Mouse (Mus musculus) hindbrain, embryonic 15.5 days (tissue): ENCODE results near the gene 9330161L09Rik. TPM values are rescaled to one million over a fixed set of nuclear protein-coding genes. Genes with fewer than 3 reads are reported as not detected.
"Not testable (repeated sequence)": the region's sequence is repeated elsewhere in the genome, so short reads cannot be mapped to it uniquely, and the experiment has no call there.

Experiments
- ATAC-seq: fragments of 200-750 bp; cut with Nextera tagmentation; 2 replicates; pipeline ENCODE4 v1.8.0; 2017; ENCODE audit warnings: low read depth, moderate number of reproducible peaks, moderate TSS enrichment; ENCODE audit not compliant: low FRiP score
- H3K27ac ChIP-seq: fragments of 300-500 bp; sonication (generic); replicated peaks from 2 replicates; pipeline ENCODE4 v1.5.1; 2015; ENCODE audit warnings: mild to moderate bottlenecking, inconsistent platforms
- H3K27me3 ChIP-seq: fragments of 300-500 bp; sonication (generic); 2 replicates; pipeline ENCODE4 v1.6.1; 2015; ENCODE audit warnings: control low read depth, inconsistent platforms
- H3K36me3 ChIP-seq: fragments of 300-500 bp; sonication (generic); 2 replicates; pipeline ENCODE4 v1.6.1; 2015; ENCODE audit warnings: control low read depth, inconsistent platforms
- H3K4me1 ChIP-seq: fragments of 300-500 bp; sonication (generic); replicated peaks from 2 replicates; pipeline ENCODE4 v1.6.1; 2015; ENCODE audit warnings: control low read depth, inconsistent platforms
- H3K4me2 ChIP-seq: fragments of 300-500 bp; sonication (generic); 2 replicates; pipeline ENCODE4 v1.6.1; 2015; ENCODE audit warnings: moderate library complexity, mild to moderate bottlenecking, inconsistent platforms
- H3K4me3 ChIP-seq: fragments of 300-500 bp; sonication (generic); 2 replicates; pipeline ENCODE4 v1.5.1; 2015; ENCODE audit warnings: mild to moderate bottlenecking, inconsistent platforms
- H3K9ac ChIP-seq: fragments of 300-500 bp; sonication (generic); 2 replicates; pipeline ENCODE4 v1.6.1; 2015; ENCODE audit warnings: inconsistent platforms
- H3K9me3 ChIP-seq: fragments of 300-500 bp; sonication (generic); 2 replicates; pipeline ENCODE4 v1.6.1; 2016; ENCODE audit warnings: control low read depth, inconsistent platforms
- WGBS: fragments of 180-500 bp; shearing (Covaris S2); methylation state at CpG from one replicate; pipeline ENCODE4 v1.1.7; 2015; 5-methylcytosine and 5-hydroxymethylcytosine counted together
- polyA plus RNA-seq: library from polyadenylated mRNA; unstranded; fragments of >200 nt; fragmentation: Nextera tagmentation; extraction: Ambion mirVana; gene quantifications from 2 replicates; pipeline ENCODE4 v1.2.1, GENCODE M21; 2015

Gene 9330161L09Rik
- polyA plus RNA-seq, result 0.97 and 1.3 TPM in 2 replicates

- WGBS, result over 99% methylated on average over 4 of the region's 4 CpGs
- no peaks in the 10 kb centered on the region for H3K4me1 ChIP-seq
- no peaks in the 10 kb centered on the region for H3K27me3 ChIP-seq
- H3K4me3 ChIP-seq, result no peak within 1 kb of the TSS
- ATAC-seq, result no peak
- H3K4me2 ChIP-seq, result no peak within 1 kb of the TSS
- H3K9ac ChIP-seq, result no peak within 1 kb of the TSS
- H3K9me3 ChIP-seq, result no peaks in the 10 kb centered on the region
- peaks cover 73% of the 10 kb centered on the region for H3K36me3 ChIP-seq
- H3K27ac ChIP-seq, result no peak within 1 kb of the TSS
Observed at GRCm38 (mm10) chr12:103407720-103408119, at the start of gene 9330161L09Rik. 9330161L09Rik (minus strand) TSS chr12:103407820.

GRCm38 (mm10) chr12:103457140-103457539 is 49.5 kb upstream of the 9330161L09Rik start, which contains the start of gene Ifi27l2b:
Ifi27l2b (minus strand) TSS chr12:103457223.
- WGBS, result 77% methylated on average over 3 of the region's 3 CpGs
- no peak for ATAC-seq
- H3K4me1 ChIP-seq, result no peaks in the 10 kb centered on the region

GRCm38 (mm10) chr12:103456727-103457126 is 49.1 kb upstream of the 9330161L09Rik start:
- H3K4me2 ChIP-seq, H3K27ac ChIP-seq, H3K9me3 ChIP-seq, H3K4me1 ChIP-seq, H3K27me3 ChIP-seq, H3K36me3 ChIP-seq, H3K4me3 ChIP-seq, ATAC-seq, H3K9ac ChIP-seq: not testable (repeated sequence)
- no CpG with 5 or more reads among the region's 1 CpGs for WGBS

More at GRCm38 (mm10) chr12:103457140-103457539, 49.5 kb upstream of the 9330161L09Rik start, which contains the start of gene Ifi27l2b:
- Histone ChIP-seq H3K27ac (no peak within 1 kb of the TSS), H3K4me2 (no peak within 1 kb of the TSS), H3K9ac (no peak within 1 kb of the TSS), H3K4me3 (no peak within 1 kb of the TSS), H3K36me3 (no peaks in the 10 kb centered on the region), H3K9me3 (no peaks in the 10 kb centered on the region), H3K27me3 (no peaks in the 10 kb centered on the region)

DNA sequence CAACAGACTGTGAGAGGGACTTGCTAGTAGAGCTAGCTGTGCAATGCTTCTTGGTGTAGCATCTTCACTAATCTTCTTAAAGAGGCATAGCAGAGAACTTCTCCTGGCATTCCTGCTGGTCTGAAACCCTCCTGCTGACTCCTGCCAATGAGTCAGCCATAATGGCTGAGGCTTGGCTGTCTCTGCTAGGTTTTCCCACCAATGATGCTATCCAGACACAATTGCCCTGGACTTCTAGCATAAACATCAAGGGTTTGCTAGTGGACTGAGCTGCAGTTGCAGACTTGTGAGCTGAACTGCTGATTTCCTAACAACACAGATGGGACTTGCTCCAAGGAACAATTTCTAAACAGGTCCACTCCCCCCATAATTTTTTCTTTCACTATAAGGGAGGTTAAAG is 45.7 kb upstream of the 9330161L09Rik start:
- H3K27ac ChIP-seq, result no peak overlapping the region
- no peaks in the 10 kb centered on the region for H3K9me3 ChIP-seq
- ATAC-seq, result no peak
- H3K36me3 ChIP-seq, result no peaks in the 10 kb centered on the region
- no peaks in the 10 kb centered on the region for H3K27me3 ChIP-seq
- H3K9ac ChIP-seq, result no peak overlapping the region
- no peak overlapping the region for H3K4me3 ChIP-seq
- H3K4me1 ChIP-seq, result no peaks in the 10 kb centered on the region
- H3K4me2 ChIP-seq, result no peak overlapping the region

DNA sequence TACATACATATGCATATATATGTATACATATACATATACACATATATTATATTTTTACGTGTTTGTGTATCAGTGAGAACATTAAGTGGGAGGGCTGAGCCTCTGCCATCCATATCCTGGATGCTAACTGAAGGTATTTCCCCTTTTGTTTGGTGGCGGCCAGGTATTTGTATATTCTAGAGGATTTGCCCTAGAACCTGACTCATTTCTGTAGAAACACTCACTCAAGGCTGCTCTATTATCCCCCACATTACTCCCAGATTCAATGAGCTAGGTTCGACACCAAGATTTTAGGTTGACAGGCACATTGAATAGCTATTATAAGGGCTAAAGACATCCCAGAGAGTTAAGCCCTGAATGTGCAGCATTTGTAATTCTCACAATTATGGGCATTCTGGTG is 37.4 kb upstream of the 9330161L09Rik start:
- no peaks in the 10 kb centered on the region for H3K4me1 ChIP-seq
- no peak for ATAC-seq
- H3K9ac ChIP-seq, result no peak overlapping the region
- H3K4me3 ChIP-seq, result no peak overlapping the region
- H3K4me2 ChIP-seq, result no peak overlapping the region
- WGBS, result 85% methylated on average over 3 of the region's 3 CpGs
- no peak overlapping the region for H3K27ac ChIP-seq
- H3K27me3 ChIP-seq, result no peaks in the 10 kb centered on the region
- no peaks in the 10 kb centered on the region for H3K9me3 ChIP-seq
- H3K36me3 ChIP-seq, result no peaks in the 10 kb centered on the region

- not testable (repeated sequence) for H3K27ac ChIP-seq, H3K9me3 ChIP-seq, H3K4me1 ChIP-seq, H3K4me2 ChIP-seq, H3K27me3 ChIP-seq, H3K4me3 ChIP-seq, H3K9ac ChIP-seq, H3K36me3 ChIP-seq, ATAC-seq
- 54% methylated on average over 4 of the region's 7 CpGs for WGBS
Observed at GRCm38 (mm10) chr12:103444261-103444660, 36.6 kb upstream of the 9330161L09Rik start.

GRCm38 (mm10) chr12:103443524-103443923 is 35.9 kb upstream of the 9330161L09Rik start, which contains the start of gene Ifi27l2a:
Ifi27l2a (minus strand) TSS chr12:103443680.
- ATAC-seq, result no peak
- Histone ChIP-seq H3K27ac (no peak within 1 kb of the TSS), H3K27me3 (no peaks in the 10 kb centered on the region), H3K36me3 (no peaks in the 10 kb centered on the region), H3K9ac (no peak within 1 kb of the TSS), H3K4me3 (no peak within 1 kb of the TSS), H3K4me1 (no peaks in the 10 kb centered on the region), H3K9me3 (no peaks in the 10 kb centered on the region), H3K4me2 (no peak within 1 kb of the TSS)
- 60% methylated on average over 3 of the region's 3 CpGs for WGBS

- no peak for ATAC-seq
- Histone ChIP-seq H3K27me3 (no peaks in the 10 kb centered on the region), H3K36me3 (no peaks in the 10 kb centered on the region), H3K4me2 (no peak overlapping the region), H3K9me3 (no peaks in the 10 kb centered on the region), H3K27ac (no peak overlapping the region), H3K9ac (no peak overlapping the region), H3K4me1 (no peaks in the 10 kb centered on the region), H3K4me3 (no peak overlapping the region)
- WGBS, result 90% methylated on average over 1 of the region's 1 CpGs
Observed at GRCm38 (mm10) chr12:103437601-103438000, 30.0 kb upstream of the 9330161L09Rik start.

GRCm38 (mm10) chr12:103434861-103435260 is 27.2 kb upstream of the 9330161L09Rik start:
- no peak for ATAC-seq
- Histone ChIP-seq H3K4me3 (no peak overlapping the region), H3K4me2 (no peak overlapping the region), H3K9ac (no peak overlapping the region), H3K27me3 (no peaks in the 10 kb centered on the region), H3K36me3 (no peaks in the 10 kb centered on the region), H3K4me1 (no peaks in the 10 kb centered on the region), H3K27ac (no peak overlapping the region), H3K9me3 (no peaks in the 10 kb centered on the region)

DNA sequence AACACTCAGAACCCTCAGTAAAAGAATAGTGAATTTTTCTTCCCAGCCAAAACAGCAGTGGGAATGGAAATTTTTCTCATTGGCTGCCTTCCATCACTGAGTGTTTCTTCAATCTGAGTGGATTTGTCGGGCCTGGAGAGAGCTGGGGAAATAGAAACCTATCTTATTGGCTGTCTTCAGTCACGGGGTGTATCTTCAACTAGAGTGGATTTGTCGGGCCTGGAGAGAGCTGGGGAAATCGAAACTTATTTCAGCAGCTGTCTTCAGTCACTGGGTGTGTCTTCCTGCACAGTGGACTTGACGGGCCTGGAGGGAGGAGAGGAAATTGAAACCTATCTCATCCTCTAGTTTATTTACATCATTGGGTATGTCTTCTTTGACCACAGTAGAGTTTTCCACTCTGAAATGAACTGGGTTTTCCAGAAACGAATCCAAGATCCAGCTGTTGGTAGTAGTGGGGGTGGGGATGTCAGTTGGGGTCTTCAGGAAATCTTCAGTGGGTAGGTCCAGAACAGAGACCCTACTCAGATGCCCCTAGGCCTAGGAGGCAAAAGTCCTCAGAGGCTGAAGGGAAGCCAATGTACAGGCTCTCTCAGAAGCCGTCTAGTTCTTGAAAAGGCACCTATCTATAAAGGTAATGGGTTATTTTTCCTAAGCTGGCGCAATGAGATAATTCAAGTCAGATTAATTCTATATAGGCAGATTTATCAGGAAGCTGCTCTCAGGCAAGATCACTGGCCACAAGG is 26.5 kb upstream of the 9330161L09Rik start, which contains the start of gene Ifi27:
TSS of gene Ifi27 (plus strand) at position 226 of the 746 bp plus-strand sequence.
- H3K27ac ChIP-seq, result no peak within 1 kb of the TSS
- no peak for ATAC-seq
- H3K4me1 ChIP-seq, result no peaks in the 10 kb centered on the region
- 76% methylated on average over 8 of the region's 8 CpGs for WGBS
- no peak within 1 kb of the TSS for H3K4me2 ChIP-seq
- H3K4me3 ChIP-seq, result no peak within 1 kb of the TSS
- no peaks in the 10 kb centered on the region for H3K9me3 ChIP-seq
- H3K27me3 ChIP-seq, result no peaks in the 10 kb centered on the region
- H3K9ac ChIP-seq, result no peak within 1 kb of the TSS
- H3K36me3 ChIP-seq, result no peaks in the 10 kb centered on the region

GRCm38 (mm10) chr12:103433430-103433829 is 25.8 kb upstream of the 9330161L09Rik start:
- no peaks in the 10 kb centered on the region for H3K9me3 ChIP-seq
- H3K4me3 ChIP-seq, result no peak overlapping the region
- no peak overlapping the region for H3K27ac ChIP-seq
- no peak for ATAC-seq
- H3K27me3 ChIP-seq, result no peaks in the 10 kb centered on the region
- no peak overlapping the region for H3K9ac ChIP-seq
- WGBS, result 92% methylated on average over 2 of the region's 2 CpGs
- no peak overlapping the region for H3K4me2 ChIP-seq
- H3K36me3 ChIP-seq, result no peaks in the 10 kb centered on the region
- H3K4me1 ChIP-seq, result no peaks in the 10 kb centered on the region

DNA sequence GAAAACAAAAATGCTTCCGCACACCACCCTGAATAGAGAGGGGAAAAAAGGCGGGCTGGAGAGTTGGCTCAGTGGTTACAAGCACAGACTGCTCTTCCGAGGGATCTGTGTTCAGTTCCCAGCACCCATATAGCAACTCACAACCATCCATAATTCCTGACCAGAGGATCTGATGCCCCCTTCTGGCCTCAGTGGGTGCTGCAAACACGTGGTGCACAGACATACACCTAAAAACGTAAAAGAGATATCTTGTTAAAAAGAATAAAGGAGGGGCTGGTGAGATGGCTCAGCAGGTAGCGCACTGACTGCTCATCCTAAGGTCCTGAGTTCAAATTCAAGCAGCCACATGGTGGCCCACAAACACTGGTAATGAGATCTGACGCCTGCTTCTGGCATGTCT is 19.1 kb upstream of the 9330161L09Rik start:
- Histone ChIP-seq H3K9ac (no peak overlapping the region), H3K9me3 (no peaks in the 10 kb centered on the region), H3K27me3 (no peaks in the 10 kb centered on the region), H3K4me3 (no peak overlapping the region), H3K4me2 (no peak overlapping the region), H3K27ac (0 out of 2 replicates have a peak overlapping the region, but pooled peaks have one; percentile 48), H3K4me1 (peaks cover 37% of the 10 kb centered on the region), H3K36me3 (peaks cover 13% of the 10 kb centered on the region)
- ATAC-seq, result no peak
- 94% methylated on average over 7 of the region's 7 CpGs for whole genome bisulfite sequencing
